Mouse (Mus musculus) left cerebral cortex, adult 18-20 months (tissue): Measurements from ENCODE around the gene Tor1aip1. TPM values are rescaled to one million over a fixed set of nuclear protein-coding genes. Genes with fewer than 3 reads are reported as not detected.
A peak's percentile ranks its signal among the peaks of the same experiment; 100 is the strongest.

ENCODE experiments used
- DNase-seq, 2 experiments: peaks; one replicate each; pipeline ENCODE4 v3.0.0; 2021 to 2022; ENCODE audit warnings: low spot score in 2 of 2, mixed read lengths in 1 of 2
- total RNA-seq, 2 experiments: library from RNA; stranded (reverse); gene quantifications; 2 replicates each; pipeline ENCODE4 v1.2.3; 2021

Gene Tor1aip1
- total RNA-seq, 2 experiments from 2014 or later, result 25.2 to 32.5 TPM

- no peak for DNase-seq
These were observed 1.6 kb downstream of the Tor1aip1 start for GRCm38 (mm10) chr1:156034661-156035060.

- no peak for DNase-seq
These were observed 2.4 kb downstream of the Tor1aip1 start for GRCm38 (mm10) chr1:156033921-156034320.

GRCm38 (mm10) chr1:156028340-156028975 is 7.8 kb downstream of the Tor1aip1 start:
- no peak for DNase-seq

- DNase-seq, result no peak
These were observed 8.4 kb downstream of the Tor1aip1 start for GRCm38 (mm10) chr1:156027849-156028248.

- peak in 1 of 2 experiments; percentile 21 for DNase-seq
These were observed 11.3 kb downstream of the Tor1aip1 start for GRCm38 (mm10) chr1:156024831-156025503.

GRCm38 (mm10) chr1:156020402-156020801 is 15.9 kb downstream of the Tor1aip1 start:
- no peak for DNase-seq

GRCm38 (mm10) chr1:156019800-156020199 is 16.5 kb downstream of the Tor1aip1 start:
- no peak for DNase-seq

- no peak for DNase-seq
These were observed 27.3 kb downstream of the Tor1aip1 start for GRCm38 (mm10) chr1:156009003-156009402.

GRCm38 (mm10) chr1:156005906-156006305 is 30.4 kb downstream of the Tor1aip1 start:
- DNase-seq, result no peak

- DNase-seq, result no peak
These were observed 32.9 kb downstream of the Tor1aip1 start for GRCm38 (mm10) chr1:156003201-156003935.

- DNase-seq, result no peak
These were observed 33.9 kb downstream of the Tor1aip1 start for GRCm38 (mm10) chr1:156002366-156002765.

GRCm38 (mm10) chr1:155995612-155996011 is 40.7 kb downstream of the Tor1aip1 start:
- DNase-seq, result no peak

GRCm38 (mm10) chr1:155994524-155994923 is 41.8 kb downstream of the Tor1aip1 start:
- no peak for DNase-seq

- DNase-seq, result no peak
These were observed 45.9 kb downstream of the Tor1aip1 start for GRCm38 (mm10) chr1:155990391-155990790.

GRCm38 (mm10) chr1:155989387-155989786 is 46.9 kb downstream of the Tor1aip1 start:
- DNase-seq, result no peak

GRCm38 (mm10) chr1:155987625-155988024 is 48.7 kb downstream of the Tor1aip1 start:
- no peak for DNase-seq

GRCm38 (mm10) chr1:155974931-155975330 is 61.3 kb downstream of the Tor1aip1 start:
- DNase-seq, result no peak

GRCm38 (mm10) chr1:155973719-155974379 is 62.4 kb downstream of the Tor1aip1 start:
- peak; percentile 7 to 20 for DNase-seq

- peak; percentile 96 to 97 for DNase-seq
These were observed 63.1 kb downstream of the Tor1aip1 start, which contains the start of gene Cep350 for GRCm38 (mm10) chr1:155973068-155973718. Gene Cep350 (minus strand): TSS chr1:155973255.

- DNase-seq, result no peak
These were observed 63.9 kb downstream of the Tor1aip1 start for GRCm38 (mm10) chr1:155972146-155973067.
